Mouse (Mus musculus) retina, embryonic 14.5 days (tissue): ENCODE results near the gene Slc11a1.
"Not testable (repeated sequence)": the region's sequence is repeated elsewhere in the genome, so short reads cannot be mapped to it uniquely, and the experiment has no call there.

Experiments
- DNase-seq: peaks from one replicate; pipeline ENCODE4 v3.0.0-alpha.2; 2015; ENCODE audit warnings: low spot score

The Slc11a1 gene

DNA sequence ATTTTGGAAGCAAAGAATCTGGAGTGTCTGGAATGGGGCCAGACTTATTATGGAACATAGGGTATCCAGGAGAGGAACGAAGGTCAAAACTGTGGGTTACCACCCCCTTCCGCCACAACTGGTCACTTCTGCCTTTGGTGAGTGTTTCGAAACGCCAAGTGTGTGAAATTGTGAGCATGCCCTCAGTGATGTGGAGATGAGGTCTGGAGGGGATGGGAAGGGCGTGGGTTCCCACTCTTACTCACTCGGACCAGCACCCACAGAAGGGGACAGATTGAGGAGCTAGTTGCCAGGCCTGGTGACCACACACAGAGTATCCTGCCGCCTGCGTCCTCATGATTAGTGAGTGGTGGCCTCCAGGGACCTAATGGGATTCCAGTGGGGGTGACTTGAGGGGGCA, at the start of gene Slc11a1:
Gene Slc11a1, plus strand, starts transcription at position 216 of the 400 bp plus-strand sequence.
- DNase-seq, result no peak

DNA sequence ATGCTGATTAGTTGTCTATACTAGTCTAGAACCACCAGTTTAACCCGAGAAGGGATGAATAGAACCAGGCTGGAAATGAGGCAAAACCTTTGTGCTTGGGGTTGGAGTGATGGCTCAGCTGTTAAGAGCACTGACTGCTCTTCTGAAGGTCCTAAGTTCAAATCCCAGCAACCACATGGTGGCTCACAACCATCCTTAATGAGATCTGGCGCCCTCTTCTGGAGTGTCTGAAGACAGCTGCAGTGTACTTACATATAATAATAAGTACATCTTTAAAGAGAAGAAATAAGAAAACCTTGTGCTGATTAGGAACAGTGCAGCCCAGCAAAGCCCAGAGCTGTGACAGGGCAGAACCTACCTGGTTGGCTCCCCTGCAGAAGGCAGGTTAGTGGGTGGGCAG, 48.1 kb upstream of the Slc11a1 start:
- DNase-seq, result not testable (repeated sequence)

DNA sequence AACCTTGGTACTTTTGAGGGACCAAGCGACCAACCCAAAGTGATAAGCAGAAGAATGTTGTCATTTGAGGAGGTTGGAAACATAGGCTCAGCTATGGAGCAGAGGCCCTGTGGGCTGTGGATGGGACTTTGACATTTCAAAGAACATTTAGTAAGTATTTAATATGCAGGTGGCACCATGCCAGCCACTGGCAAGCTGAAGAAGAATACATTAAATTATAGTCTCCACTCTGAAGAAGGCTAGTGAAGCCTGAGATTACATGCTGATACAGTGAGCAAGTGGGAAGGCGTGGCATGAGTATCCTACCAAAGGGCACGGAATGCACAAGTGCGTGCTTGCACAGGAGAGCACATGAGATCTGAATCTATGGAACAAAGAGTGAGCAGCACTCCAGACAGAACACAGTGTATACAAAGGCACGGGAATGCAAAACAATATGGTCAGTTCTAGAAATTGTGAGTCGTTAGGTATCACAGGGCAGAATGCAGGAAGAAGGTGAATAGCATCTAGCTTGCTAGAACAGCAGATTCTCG, 45.0 kb upstream of the Slc11a1 start:
- no peak for DNase-seq

DNA sequence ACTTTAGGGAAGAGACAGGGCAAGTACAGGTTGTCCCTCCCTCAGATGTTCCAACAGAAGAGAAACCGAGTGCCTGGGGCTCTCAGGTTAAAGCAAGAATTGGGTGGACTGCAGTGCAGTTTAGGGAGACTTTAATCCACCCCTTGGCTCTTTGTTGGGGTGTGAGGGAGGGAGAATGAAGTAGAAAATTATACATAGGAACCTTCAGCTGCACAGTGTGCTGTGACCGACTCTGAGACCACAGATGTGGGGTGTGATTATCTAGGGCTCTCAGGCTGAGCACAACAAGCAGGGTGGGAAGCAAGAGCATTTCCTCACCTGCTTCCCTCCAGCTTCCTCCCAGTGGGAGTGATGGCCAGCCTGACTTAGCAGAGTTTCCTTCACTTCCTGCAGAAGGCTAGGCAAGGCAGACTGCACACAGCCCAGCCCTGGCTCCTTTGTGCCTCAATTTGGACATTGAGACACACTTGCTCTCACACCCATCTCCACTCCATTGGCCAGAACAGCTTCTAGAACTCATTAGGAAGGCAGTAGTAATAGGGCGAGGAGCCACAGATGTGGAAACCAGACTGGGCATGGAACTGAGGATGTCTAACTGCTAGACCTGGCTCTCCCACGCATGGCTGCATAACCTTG, 43.8 kb upstream of the Slc11a1 start:
- DNase-seq, result no peak

DNA sequence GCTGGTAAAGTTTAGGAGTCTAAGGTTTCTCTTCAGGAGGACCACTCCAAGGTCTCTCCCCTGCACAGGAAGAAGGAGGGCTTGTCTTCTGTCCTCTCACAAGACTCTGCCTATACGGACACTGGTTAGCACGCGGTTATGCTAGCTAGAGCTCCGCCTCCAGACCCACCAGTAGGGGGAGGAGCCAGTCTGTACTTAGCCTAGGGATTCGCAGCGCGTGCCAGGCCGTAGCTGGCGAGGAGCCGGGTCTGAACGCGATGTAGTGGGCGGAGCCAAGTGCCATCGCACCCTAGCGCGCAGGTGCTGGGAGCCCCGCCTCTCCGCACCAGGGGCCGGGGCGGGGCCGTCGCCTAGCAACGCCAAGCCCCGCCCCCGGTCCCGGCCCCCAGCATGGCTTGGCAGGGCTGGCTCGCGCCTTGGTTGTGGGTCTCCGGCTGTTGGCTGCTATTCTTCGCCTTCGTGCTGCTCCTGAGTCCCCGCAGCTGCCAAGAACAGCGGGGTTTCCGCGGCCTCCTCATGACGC, 42.7 kb upstream of the Slc11a1 start:
- DNase-seq, result peak; percentile 97

DNA sequence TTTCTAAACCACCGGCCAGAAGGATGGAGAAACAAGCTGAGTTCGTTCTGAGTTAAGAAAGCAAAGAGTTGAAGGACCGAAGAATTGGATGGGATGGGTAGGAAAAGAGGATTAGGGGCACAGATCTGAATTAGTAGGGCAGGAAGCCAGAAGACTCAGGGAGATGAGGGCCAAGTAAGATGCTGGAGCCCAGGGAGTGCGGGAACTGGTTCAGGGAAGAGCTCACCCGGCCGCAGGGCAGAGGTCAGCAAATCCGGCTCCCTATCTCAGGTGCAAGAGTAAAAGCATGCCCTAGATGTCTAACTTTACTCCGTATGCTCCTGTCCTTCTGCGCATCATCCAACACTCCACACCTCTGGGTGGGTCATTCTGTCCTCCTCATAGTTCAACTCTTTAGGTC, 42.1 kb upstream of the Slc11a1 start:
- DNase-seq, result no peak

DNA sequence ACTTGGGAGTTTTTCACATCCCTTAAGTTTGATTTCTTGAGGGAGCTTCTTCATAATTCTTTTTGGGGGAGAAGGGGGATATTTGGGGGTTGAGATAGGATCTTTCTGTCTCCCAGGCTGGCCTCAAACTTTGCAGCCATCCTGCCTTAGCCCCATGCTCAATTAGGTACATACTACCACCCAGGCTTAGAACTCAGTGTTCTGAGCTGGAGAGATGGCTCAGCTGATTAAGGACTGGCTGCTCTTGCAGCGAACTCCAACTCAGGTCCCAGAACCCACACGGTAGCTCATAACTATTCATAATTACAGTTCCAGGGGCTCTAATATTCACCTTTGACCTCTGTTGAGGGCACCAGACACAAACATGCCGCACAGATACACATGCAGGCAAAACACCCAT, 40.4 kb upstream of the Slc11a1 start:
- DNase-seq, result no peak

DNA sequence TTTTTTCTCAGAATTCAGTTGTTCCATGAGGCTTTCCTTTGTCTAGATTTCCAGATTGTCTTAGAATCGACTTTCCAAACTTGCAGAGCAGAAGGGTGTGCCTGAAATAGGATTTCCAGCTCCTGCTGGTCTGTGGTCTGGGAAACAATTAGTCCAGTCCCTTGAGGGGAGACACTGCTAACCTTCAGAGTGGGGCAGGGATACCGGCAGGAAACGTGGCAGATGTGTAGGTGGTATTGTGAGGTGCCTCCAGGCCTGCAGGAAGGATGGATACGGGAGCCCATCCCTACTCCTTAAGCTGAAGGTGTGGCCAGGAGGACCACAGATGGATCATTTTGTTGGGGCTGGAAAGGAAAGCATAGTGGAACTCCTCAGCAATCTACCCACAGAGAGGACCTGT, 40.0 kb upstream of the Slc11a1 start:
- no peak for DNase-seq

DNA sequence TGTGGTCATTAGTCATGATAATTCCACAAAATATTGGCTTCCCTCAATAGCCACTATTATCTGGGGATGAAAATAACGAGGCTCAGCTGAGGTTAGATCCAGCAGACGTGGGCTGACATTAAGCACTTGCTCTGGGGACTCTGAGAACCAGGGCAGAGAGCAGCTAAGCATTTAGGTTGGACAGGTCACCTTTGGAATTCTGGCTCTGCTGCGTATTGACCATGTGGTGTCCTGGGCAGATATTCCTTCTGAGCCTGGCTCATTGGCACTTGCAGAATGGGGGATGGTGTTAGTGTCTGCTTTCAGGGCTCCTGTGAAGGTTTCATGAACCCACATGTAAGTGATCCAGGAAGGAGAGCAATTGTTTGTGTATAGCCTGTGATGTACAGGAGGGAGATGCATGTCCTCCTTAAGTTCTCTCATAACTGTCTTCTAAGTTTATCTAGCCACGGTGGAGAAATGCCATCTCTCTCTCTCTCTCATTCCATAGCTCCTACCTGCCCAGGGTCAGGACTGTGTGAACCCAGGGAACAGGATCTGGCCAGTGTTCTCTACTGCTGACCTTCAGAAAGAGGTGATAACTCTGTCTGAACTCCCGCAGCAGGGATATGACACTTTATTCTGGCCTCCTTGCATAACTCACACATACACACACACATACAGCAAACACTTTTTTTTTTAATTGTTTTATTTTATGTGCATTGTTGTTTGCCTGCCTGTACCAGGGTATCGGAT, 39.4 kb upstream of the Slc11a1 start:
- no peak for DNase-seq

DNA sequence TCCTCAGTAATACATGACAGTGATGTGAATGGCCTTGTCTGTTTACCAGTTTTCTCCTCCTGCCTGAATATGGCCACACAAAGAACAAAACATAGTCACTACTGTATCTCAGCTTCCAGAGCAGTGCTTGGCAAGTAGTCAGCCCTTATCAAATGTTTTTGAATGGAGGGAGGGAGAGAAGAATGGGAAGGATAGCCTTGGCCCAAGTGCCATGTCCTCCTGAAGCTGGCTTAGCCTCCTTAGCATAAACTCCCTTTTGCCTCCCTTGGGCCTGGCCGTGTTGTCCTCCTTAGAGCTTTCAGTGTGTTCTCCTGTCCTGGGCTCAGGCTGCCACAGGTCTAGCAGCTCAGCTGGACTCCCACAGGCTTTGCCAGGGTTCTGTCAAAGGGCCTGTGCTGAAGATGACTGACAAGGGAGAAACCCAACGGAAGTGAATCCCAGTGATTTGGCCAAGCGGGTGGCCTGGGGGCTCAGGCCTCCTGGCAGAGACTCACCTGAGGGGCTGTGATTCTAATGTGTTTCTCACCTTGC, 37.7 kb upstream of the Slc11a1 start:
- DNase-seq, result no peak

DNA sequence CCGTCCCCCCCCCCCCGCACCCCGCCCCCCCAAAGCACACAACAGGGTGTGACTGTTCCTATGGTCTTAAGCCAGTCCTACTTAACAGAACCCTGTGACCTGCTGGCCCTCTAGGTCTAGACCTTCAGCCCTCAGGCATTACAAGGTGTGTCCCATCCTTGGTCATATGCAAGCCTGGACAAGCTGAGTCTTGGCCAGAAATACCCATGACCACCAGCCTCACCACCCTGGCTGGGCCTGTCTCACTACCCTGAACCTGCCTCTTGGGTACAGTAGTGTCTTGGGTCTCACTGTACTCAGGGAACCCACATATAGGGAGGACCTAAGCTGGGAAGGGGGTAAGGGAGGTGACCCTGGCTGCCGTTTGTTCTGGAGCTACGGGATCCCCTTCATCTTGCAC, 37.0 kb upstream of the Slc11a1 start:
- no peak for DNase-seq

DNA sequence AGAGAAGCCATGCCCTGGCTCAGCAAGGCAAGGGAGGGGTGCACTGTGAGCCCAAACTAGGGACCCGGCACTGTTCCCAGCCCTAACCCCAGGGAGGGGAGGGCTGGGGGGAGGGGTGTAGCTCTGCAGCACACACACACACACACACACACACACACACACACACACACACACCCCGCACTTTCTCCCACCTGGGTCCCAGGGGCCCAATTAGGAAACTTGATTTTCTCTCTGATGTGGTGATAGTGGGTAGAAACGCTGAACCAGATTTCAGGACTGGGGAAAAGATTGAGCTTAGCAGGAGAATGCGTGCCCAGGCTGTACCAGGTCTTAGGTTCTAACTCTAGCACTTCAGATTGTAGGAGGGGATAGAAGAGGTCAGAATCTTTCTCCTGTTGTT, 36.4 kb upstream of the Slc11a1 start:
- no peak for DNase-seq

DNA sequence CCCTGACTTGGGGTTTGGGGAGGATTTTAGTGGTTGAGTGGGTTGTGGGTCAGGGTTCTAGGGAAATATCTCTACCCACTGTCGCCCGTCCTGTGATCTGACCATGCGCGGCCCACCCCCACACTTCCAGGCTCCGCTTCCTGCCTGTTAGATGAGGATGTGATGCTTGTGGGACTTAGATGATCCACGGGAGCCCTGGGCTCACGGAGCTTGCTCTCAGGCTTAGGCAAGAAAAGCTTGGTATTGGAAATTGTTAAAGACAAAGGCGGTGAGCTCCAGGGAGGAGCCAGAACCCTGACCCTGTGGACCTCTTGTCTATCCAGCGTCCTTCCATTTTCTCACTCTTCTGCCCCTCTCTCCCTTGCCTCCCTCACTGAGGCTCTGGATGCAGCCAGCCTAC, 35.1 kb upstream of the Slc11a1 start:
- no peak for DNase-seq

DNA sequence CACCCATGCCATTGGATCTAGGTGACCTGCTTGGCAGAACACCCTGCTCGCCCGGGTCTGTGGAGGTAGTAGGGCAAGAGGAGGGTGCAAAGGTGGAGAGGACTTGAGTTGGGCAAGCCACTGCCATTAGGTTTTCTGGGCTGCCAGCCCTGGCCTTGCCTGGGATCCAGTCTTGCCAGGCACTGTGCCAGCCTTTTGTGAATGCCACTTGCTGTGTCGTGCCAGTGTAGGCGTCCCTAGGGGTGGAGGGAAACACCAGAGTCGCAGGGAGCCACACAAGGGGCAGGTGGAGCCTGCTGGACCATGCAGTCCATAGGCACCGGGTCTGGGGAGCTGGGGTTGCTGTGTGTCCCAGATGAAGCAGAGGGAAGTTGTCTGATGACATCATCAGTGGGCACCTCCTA, 34.6 kb upstream of the Slc11a1 start:
- no peak for DNase-seq

DNA sequence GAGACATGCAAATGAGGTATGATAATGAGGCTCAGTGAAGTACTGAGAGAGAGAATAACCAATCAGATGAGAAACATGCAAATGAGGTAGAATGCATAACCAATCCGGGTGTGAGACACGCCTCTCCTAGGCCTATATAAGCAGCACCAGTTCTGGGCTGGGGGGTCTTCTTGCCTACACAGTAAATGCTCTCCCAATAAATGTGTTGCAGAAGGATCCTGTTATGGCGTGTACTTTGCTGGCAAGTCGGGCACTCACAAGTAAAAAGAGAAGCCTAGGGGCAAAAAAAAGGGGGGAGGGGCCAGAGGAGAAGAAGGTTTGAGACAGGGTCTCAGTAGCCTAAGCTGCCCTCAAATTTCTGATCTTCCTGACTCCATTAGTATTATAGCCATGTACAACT, 34.0 kb upstream of the Slc11a1 start:
- DNase-seq, result not testable (repeated sequence)

DNA sequence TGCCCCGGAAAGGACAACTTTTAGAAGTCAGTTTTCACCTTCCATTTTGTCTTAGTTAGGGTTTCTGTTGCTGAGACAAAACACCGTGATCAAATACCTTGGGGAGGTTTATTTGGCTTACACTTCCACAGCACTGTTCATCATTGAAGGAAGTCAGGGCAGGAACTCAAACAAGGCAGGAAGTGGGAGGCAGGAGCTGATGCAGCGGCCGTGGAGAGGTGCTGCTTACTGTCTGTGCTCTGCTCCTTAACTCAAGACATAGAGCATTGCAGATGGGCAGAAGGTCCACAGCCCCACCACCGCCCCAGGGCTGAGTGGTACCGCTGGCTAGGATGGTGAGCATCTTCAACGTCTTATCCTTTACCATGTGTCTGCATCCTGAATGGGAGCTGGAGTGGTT, 33.1 kb upstream of the Slc11a1 start:
- no peak for DNase-seq

DNA sequence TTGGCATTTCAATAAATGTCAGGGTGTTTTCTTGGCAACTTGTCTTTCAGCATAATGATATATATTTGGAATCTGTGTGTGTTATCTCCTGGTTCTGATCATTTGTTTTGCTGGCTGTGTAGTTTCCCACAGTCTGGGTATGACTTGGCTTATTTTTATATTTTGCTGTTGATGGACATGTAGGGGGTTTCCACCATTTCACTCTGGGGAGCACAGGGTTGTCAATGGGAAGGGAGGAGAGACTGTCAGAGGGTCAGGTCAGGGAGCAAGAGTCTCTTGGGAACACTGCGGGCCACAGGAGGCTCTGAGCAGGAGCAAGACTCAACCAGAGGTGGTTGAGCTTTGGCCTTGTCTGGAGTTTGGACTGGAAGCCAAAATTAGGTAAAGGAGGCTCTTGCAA, 32.7 kb upstream of the Slc11a1 start:
- no peak for DNase-seq

DNA sequence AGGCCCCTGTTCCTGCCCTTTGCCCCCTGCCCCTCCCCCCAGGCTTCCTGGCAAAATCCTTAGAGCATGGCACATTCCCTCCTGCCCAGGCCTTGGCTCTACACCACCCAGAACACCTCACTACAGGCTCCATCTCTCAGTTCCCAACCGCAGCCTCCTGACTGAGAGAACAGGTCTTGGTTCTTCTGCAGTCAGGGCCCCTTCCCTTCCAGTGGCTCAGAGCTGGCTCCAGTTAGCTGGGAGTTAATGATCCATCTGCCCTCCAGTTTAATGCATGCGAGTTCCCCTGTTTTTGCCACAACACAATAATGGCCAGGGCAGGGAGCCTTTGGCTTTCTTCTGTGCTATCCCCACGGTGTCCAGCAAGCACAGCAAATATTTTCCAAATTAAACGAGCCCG, 31.8 kb upstream of the Slc11a1 start:
- no peak for DNase-seq

DNA sequence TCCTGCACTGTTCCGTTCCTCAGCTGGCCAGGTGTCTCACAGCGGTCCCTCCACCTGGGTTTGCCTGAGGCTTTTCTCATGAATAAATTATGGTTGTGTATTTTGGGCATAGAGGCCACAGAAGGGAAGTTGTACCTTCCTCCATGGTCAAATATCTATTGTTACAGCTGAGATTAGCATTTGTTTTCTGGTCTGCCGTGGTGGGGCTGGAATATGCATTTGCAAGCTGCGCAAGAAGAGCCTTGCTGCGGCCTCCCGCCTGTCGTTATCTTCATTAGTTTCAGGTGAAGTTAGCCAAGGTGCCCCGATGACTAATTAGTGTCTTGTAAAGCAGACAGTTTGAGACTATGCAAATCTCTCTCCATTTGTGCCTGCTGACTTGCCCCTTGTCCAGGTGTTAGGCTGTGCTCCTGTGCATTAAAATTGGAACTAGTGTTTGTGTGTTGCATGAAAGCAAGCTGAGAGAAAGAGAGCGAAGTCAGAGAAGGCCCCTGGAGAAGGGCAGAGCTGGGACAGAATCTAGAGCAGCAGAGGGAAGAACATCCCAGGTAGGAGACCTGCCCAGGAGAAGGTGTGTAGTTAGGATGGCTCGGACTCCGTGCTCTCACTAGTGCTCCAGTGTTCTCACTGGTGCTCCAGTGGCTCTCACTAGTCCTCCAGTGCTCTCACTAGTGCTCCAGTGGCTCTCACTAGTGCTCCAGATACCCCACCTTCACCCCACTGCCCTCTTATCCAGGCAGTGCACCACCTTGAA, 30.7 kb upstream of the Slc11a1 start:
- no peak for DNase-seq

DNA sequence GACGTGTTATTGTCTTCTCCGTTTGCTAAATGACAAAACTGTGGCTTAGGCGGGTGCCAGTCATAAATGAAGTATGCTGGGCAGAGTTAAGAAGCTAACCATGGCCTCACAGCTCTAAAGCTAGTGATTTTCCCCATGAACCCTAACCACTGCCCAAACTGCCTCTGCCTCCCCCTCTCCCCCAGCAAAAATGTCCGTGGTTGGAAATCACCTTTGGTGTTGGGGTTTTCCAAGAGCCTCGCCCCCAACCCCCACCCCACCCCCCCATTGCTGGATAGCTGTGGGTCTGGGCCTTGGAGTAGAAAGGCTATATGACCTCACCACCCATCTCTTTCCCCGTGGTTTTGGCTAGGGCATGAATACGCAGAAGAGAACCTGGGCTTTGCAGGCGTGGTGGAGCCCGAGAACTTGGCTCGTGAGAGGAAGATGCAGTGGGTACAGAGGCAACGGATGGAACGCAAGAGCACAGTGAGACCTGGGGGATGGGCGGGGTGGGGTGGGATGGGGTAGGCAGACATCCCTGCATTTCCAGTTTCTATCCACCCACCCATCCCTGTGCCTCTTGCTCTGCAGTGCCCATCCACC, 23.7 kb upstream of the Slc11a1 start:
- DNase-seq, result no peak

DNA sequence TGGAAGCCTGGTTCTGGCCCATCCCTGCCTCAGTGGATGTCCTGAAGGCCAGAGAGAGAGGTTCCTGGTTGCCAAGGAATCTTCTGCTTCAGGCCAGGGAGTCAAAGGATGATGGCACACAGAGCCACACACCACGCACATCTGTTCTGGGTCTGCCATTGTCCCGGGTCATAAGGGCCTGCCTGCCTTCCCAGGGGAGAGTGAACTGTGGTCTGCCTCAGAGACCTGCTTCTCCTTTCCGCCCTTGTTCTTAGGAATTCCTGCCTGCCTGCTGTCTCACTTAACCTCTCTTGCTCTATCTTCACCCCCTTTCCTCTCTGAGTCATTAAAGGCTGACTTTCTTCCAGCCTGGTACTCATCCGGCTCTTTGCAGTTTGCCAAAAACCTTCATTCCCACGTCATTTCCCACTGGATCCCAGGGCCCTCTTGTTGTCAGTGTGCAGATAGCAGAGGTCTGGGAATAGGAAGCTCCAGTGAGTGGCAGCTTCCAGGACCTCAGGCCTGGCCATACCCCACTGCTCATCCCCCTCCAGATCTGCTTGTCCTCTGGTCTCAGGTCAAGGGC, 22.4 kb upstream of the Slc11a1 start:
- DNase-seq, result no peak
